9 mouse cellular contexts compared by ENCODE assay signal in the genomic region with DNA sequence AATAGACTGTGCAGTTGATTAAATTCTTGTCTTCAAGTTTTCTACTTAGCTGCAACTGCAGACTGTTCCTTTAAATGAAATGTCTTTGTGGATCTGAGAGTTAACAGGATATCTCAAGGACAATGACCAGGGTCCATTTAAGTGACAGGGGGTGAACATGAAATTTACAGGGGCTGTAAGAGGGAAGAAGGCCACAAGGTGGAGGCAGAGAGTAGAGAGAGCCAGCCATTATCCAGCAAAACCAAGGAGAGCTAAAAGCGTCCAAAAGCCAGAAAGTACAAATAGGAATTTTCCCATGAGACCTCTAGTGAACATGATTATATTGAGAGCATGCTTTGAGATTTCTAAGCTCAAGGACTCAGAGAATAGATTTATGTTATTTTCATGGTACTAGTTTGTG.
DNase-seq lines count a peak whose midpoint lies in the region; ATAC-seq and TF ChIP-seq lines count a peak whose summit lies in the region.
"Had no signal": no experiment of that assay in that cellular context is flagged by ENCODE, and none has a peak within 500 bp of the region (broad histone marks: within the 10 kb centered on the region; RNA-seq: fewer than 3 reads in every experiment).

No protein-coding gene starts in this region.

- TF ChIP-seq POLR2A in cerebellum, adult 2 months (IDR thresholded peaks at IDR 0.05; ENCODE audit: borderline replicate concordance, insufficient read depth, low read length): no peak

- H3K9me3 ChIP-seq in liver, embryonic 11.5 days (ENCODE audit: control insufficient read depth, low read length): no peaks in the 10 kb centered on the region
- H3K9me3 ChIP-seq in hindbrain, embryonic 11.5 days (ENCODE audit: control insufficient read depth, low read length): no peaks in the 10 kb centered on the region

- no peak overlapping the region for H3K4me3 ChIP-seq in cerebellum, adult 2 months (replicated peaks; ENCODE audit: insufficient read depth, low read depth, low read length)
- H3K4me3 ChIP-seq in liver, embryonic 11.5 days (ENCODE audit: low read depth, low read length): no peak overlapping the region
- no peak overlapping the region for H3K4me3 ChIP-seq in hindbrain, embryonic 11.5 days (ENCODE audit: low read depth, low read length)
- H3K4me3 ChIP-seq: myocyte had no signal

- no peak for DNase-seq in cerebellum, adult 2 months
- no peak for DNase-seq in liver, embryonic 11.5 days (ENCODE audit: low spot score)
- DNase-seq in liver: no peak
- peak; percentile 41 for DNase-seq in adrenal gland, postnatal 14 days
- peak; percentile 76 for DNase-seq in hindbrain, embryonic 11.5 days (ENCODE audit: low spot score)
- peak; percentile 38 for DNase-seq in lung, postnatal 14 days

- H3K36me3 ChIP-seq in liver, embryonic 11.5 days (ENCODE audit: control insufficient read depth, insufficient read depth, low read length): no peaks in the 10 kb centered on the region
- no peaks in the 10 kb centered on the region for H3K36me3 ChIP-seq in hindbrain, embryonic 11.5 days (ENCODE audit: control insufficient read depth, insufficient read depth, low read length)

- H3K9ac ChIP-seq in liver, embryonic 11.5 days (ENCODE audit: low read depth, low read length): no peak overlapping the region
- H3K9ac ChIP-seq in hindbrain, embryonic 11.5 days (ENCODE audit: low read depth, low read length): no peak overlapping the region

- H3K4me1 ChIP-seq in cerebellum, adult 2 months (ENCODE audit: control insufficient read depth, insufficient read depth, low read length): no peaks in the 10 kb centered on the region
- H3K4me1 ChIP-seq in liver, embryonic 11.5 days (replicated peaks; ENCODE audit: control insufficient read depth, insufficient read depth, low read length): no peaks in the 10 kb centered on the region
- no peaks in the 10 kb centered on the region for H3K4me1 ChIP-seq in hindbrain, embryonic 11.5 days (replicated peaks; ENCODE audit: control insufficient read depth, insufficient read depth, low read length)

- ATAC-seq in cerebellum, adult (ENCODE audit: insufficient number of reproducible peaks, low FRiP score, low TSS enrichment): no peak
- peak; percentile 49; the same call in 1 of the 2 replicates for ATAC-seq in liver, embryonic 11.5 days (replicated peaks; ENCODE audit: low FRiP score)
- ATAC-seq in hindbrain, embryonic 11.5 days (ENCODE audit: low FRiP score): 0 out of 2 replicates have a peak, but pooled peaks have one; percentile 47
- ATAC-seq in monocyte, adult 5-6 weeks (replicated peaks; ENCODE audit: insufficient number of reproducible peaks, low FRiP score, low TSS enrichment, poor library complexity, severe bottlenecking): no peak

- H3K27me3 ChIP-seq in cerebellum, adult 2 months (ENCODE audit: control insufficient read depth, insufficient read depth, low read length): no peaks in the 10 kb centered on the region
- no peaks in the 10 kb centered on the region for H3K27me3 ChIP-seq in liver, embryonic 11.5 days (replicated peaks; ENCODE audit: control insufficient read depth, insufficient read depth, low read length)
- no peaks in the 10 kb centered on the region for H3K27me3 ChIP-seq in hindbrain, embryonic 11.5 days (ENCODE audit: control insufficient read depth, insufficient read depth, low read length)

- H3K4me2 ChIP-seq in liver, embryonic 11.5 days: no peak overlapping the region
- no peak overlapping the region for H3K4me2 ChIP-seq in hindbrain, embryonic 11.5 days (replicated peaks; ENCODE audit: low read depth, low read length)

- 25% methylated on average over 1 of the region's 1 CpGs for WGBS in cerebellum, adult 2 months
- 13% methylated on average over 1 of the region's 1 CpGs for WGBS in liver, embryonic 11.5 days
- 11% methylated on average over 1 of the region's 1 CpGs for WGBS in hindbrain, embryonic 11.5 days

- peak; percentile 20; the same call in 1 of the 2 replicates for TF ChIP-seq CTCF in cerebellum, adult 2 months (IDR thresholded peaks at IDR 0.05; ENCODE audit: borderline replicate concordance, insufficient read depth, low read depth, low read length)

- H3K27ac ChIP-seq in cerebellum, adult 2 months (ENCODE audit: insufficient read depth, low read length): no peak overlapping the region
- no peak overlapping the region for H3K27ac ChIP-seq in liver, embryonic 11.5 days (ENCODE audit: low read depth, low read length)
- H3K27ac ChIP-seq in hindbrain, embryonic 11.5 days (ENCODE audit: low read depth, low read length): no peak overlapping the region

Comparison
In these comparisons a context has a peak if more than half of its experiments do, and no peak if none do; other contexts are left out.
1. DNase-seq: peak in adrenal gland, postnatal 14 days (single experiment), hindbrain, embryonic 11.5 days (single experiment) and lung, postnatal 14 days (single experiment); none in cerebellum, adult 2 months (0 of 2), liver, embryonic 11.5 days (single experiment) and liver (single experiment).
2. ATAC-seq: peak in liver, embryonic 11.5 days (single experiment) and hindbrain, embryonic 11.5 days (single experiment); none in cerebellum, adult (single experiment) and monocyte, adult 5-6 weeks (single experiment).